Mouse (Mus musculus) bone marrow macrophage, adult 2 months (primary cell): Measurements from ENCODE around the gene Gfm2.

Experiments used
- CTCF ChIP-seq: IDR thresholded peaks from 2 replicates; pipeline ENCODE4 v1.5.1; 2012; ENCODE audit warnings: low read depth, mild to moderate bottlenecking, low read length, moderate library complexity
- POLR2A ChIP-seq: IDR thresholded peaks from 2 replicates; pipeline ENCODE4 v1.6.1; 2012; ENCODE audit warnings: mild to moderate bottlenecking, low read depth, low read length, borderline replicate concordance

DNA sequence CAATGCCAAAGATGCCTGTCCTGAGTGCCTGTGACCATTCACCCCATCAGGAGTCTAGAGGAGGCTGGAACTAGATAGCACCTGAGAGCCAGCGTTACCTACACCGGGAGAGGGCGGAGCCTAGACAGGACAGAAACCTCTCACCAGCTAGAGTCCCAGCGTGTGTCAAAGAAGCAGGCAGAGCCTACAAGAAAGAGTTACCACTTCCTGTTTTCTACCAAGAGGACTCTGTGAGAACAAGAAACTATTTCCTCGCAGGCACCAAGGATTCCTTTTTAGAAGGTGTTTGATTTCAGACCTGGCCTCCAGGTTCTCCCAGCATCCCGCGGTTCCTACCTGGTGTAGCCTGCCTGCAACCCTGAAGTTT, 70.4 kb downstream of the Gfm2 start:
- TF ChIP-seq CTCF (no peak), POLR2A (no peak)
